Mouse (Mus musculus) ES-E14 (cell line): ENCODE data around the gene Btbd11. TPM values are rescaled to one million over a fixed set of nuclear protein-coding genes. Genes with fewer than 3 reads are reported as not detected.

Experiments
- DNase-seq: peaks from one replicate; pipeline ENCODE4 v3.0.0-alpha.2; 2013; ENCODE audit warnings: low read depth, low spot score
- H3K27ac ChIP-seq: 2 replicates; pipeline ENCODE4 v1.5.1; 2012; ENCODE audit warnings: low read depth, mild to moderate bottlenecking, low read length, moderate library complexity, mixed read lengths; ENCODE audit not compliant: poor library complexity, insufficient read depth, severe bottlenecking
- H3K36me3 ChIP-seq: 2 replicates; pipeline ENCODE4 v1.6.1; 2012; ENCODE audit warnings: mild to moderate bottlenecking, low read length, moderate library complexity, mixed read lengths; ENCODE audit not compliant: control insufficient read depth, poor library complexity, insufficient read depth, severe bottlenecking
- H3K4me1 ChIP-seq, 2 experiments: fragments of 150-350 bp in 1 of 2; sonication (generic) in 1 of 2; 2 replicates each; pipeline ENCODE4 v1.6.1; 2012; ENCODE audit warnings: low read length in 2 of 2, mild to moderate bottlenecking in 1 of 2, mixed read lengths in 1 of 2; ENCODE audit not compliant: control insufficient read depth in 2 of 2, insufficient read depth in 2 of 2, poor library complexity in 1 of 2
- H3K4me3 ChIP-seq, 2 experiments: fragments of 150-350 bp in 1 of 2; sonication (generic) in 1 of 2; 2 replicates each; pipeline ENCODE4 v1.5.1; 2012; ENCODE audit warnings: low read length in 2 of 2, low read depth in 1 of 2, mild to moderate bottlenecking in 1 of 2, mixed read lengths in 1 of 2; ENCODE audit not compliant: insufficient read depth in 1 of 2, poor library complexity in 1 of 2, severe bottlenecking in 1 of 2
- H3K9ac ChIP-seq: 2 replicates; pipeline ENCODE4 v1.6.1; 2012; ENCODE audit warnings: low read depth, mild to moderate bottlenecking, low read length, mixed read lengths; ENCODE audit not compliant: poor library complexity, insufficient read depth, severe bottlenecking
- H3K9me3 ChIP-seq: fragments of 150-350 bp; sonication (generic); 2 replicates; pipeline ENCODE4 v1.6.1; 2012; ENCODE audit warnings: low read depth, mild to moderate bottlenecking, low read length; ENCODE audit not compliant: control insufficient read depth, insufficient read depth
- CHD2 ChIP-seq: IDR thresholded peaks from 2 replicates; pipeline ENCODE4 v1.6.1; 2014; ENCODE audit warnings: mild to moderate bottlenecking, low read depth, low read length, inconsistent platforms
- HCFC1 ChIP-seq: IDR thresholded peaks from 2 replicates; pipeline ENCODE4 v1.6.1; 2012; ENCODE audit warnings: low read length, inconsistent platforms, borderline replicate concordance; ENCODE audit not compliant: insufficient read depth
- MAFK ChIP-seq: IDR thresholded peaks from 2 replicates; pipeline ENCODE4 v1.6.1; 2014; ENCODE audit warnings: mild to moderate bottlenecking, low read depth, low read length, inconsistent platforms; ENCODE audit not compliant: insufficient read depth
- ZC3H11A ChIP-seq: IDR thresholded peaks from 2 replicates; pipeline ENCODE4 v1.6.1; 2012; ENCODE audit warnings: low read depth, mild to moderate bottlenecking, inconsistent platforms, low read length, borderline replicate concordance
- ZNF384 ChIP-seq: IDR thresholded peaks from 2 replicates; pipeline ENCODE4 v1.6.1; 2012; ENCODE audit warnings: low read depth, low read length, inconsistent platforms
- in situ Hi-C, 2 experiments: fragments of 600-800 bp; cut with MboI; formaldehyde crosslinking; loops; one replicate each; pipeline ENCODE4 v1.15.1; 2025; ENCODE audit warnings: low sequenced_read_pairs in 2 of 2, inconsistent platforms in 1 of 2; ENCODE audit not compliant: unreplicated experiment in 2 of 2
- total RNA-seq: library from RNA; depleted of rRNA; stranded (reverse); fragments of 300-350 nt; gene quantifications from 2 replicates; pipeline ENCODE4 v1.2.3, GENCODE M21; 2012

Btbd11 gene
- total RNA-seq, 1 experiment = 9.9 TPM

DNA sequence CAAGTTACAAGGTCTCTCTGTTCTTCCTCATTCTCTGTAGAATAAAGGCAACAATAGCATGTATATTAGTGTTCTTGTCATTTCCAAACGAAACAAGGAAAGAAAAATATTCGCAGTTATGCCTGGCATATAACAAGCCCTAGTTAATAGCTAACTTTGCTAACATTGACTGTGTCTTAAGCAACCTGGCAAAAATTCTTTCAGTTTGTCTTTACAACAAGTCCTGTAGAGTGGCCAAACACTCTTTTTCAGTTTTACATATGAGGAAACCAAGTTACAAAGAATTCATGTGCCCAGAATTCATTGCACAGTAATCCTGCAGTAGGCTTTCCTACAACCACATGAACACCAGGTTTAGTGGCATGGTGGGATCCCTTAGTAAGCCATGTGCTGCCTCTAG is 203.4 kb downstream of the Btbd11 start:
- DNase-seq = no peak
- Histone ChIP-seq H3K9me3 (no peaks in the 10 kb centered on the region), H3K4me3 (no peak overlapping the region), H3K36me3 (no peaks in the 10 kb centered on the region), H3K4me1 (peaks cover 0 to 8% of the 10 kb centered on the region in 2 experiments; a peak in 1 of 4 replicates), H3K27ac (no peak overlapping the region), H3K9ac (no peak overlapping the region)
- TF ChIP-seq MAFK (no peak), ZNF384 (no peak), CHD2 (no peak), ZC3H11A (no peak), HCFC1 (no peak)
- in situ Hi-C loops = no loop called here

GRCm38 (mm10) chr10:85591296-85591695 is 204.7 kb downstream of the Btbd11 start:
- no peak for TF ChIP-seq MAFK
- TF ChIP-seq ZC3H11A = no peak
- no peak for TF ChIP-seq HCFC1
- TF ChIP-seq ZNF384 = no peak
- no peak for TF ChIP-seq CHD2
- no peaks in the 10 kb centered on the region for H3K9me3 ChIP-seq
- no peaks in the 10 kb centered on the region for H3K36me3 ChIP-seq
- DNase-seq = no peak
- H3K4me3 ChIP-seq = no peak overlapping the region
- in situ Hi-C loops = no loop called here
- H3K27ac ChIP-seq = no peak overlapping the region
- peaks cover 0 to 8% of the 10 kb centered on the region in 2 experiments; a peak in 1 of 4 replicates for H3K4me1 ChIP-seq
- H3K9ac ChIP-seq = no peak overlapping the region

DNA sequence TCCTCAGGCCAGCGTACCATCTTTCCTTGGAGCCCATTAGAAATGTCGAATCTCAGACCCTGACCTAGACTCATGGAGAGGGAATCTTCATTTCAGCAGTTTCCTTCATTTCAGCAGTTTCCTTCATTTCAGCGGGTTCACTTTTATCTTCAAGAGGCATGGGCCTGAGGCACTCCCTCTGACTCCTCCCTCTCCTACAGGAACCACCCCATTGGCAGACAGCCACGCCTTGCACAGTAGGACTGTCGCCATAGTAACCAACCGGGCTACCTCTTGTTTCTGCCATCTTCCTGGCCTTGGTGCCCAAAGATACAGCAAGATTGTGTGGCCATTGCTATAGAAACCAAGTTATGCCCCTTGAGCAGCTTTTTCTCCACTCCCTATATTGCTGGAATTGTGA is 205.4 kb downstream of the Btbd11 start:
- H3K4me1 ChIP-seq = peaks cover 2 to 8% of the 10 kb centered on the region in 2 experiments; a peak in 2 of 4 replicates
- peak overlapping the region in 1 of 2 experiments; percentile 38; a peak in 1 of 4 replicates for H3K4me3 ChIP-seq
- no peaks in the 10 kb centered on the region for H3K9me3 ChIP-seq
- no peak overlapping the region for H3K9ac ChIP-seq
- DNase-seq = peak; percentile 65
- TF ChIP-seq CHD2 (no peak), ZNF384 (no peak), MAFK (no peak), HCFC1 (no peak), ZC3H11A (no peak)
- in situ Hi-C loops = no loop called here
- H3K27ac ChIP-seq = no peak overlapping the region
- H3K36me3 ChIP-seq = no peaks in the 10 kb centered on the region

- no peak for TF ChIP-seq MAFK
- H3K4me3 ChIP-seq = no peak overlapping the region
- H3K27ac ChIP-seq = no peak overlapping the region
- in situ Hi-C loops = no loop called here
- no peaks in the 10 kb centered on the region for H3K9me3 ChIP-seq
- no peaks in the 10 kb centered on the region for H3K36me3 ChIP-seq
- H3K9ac ChIP-seq = no peak overlapping the region
- no peak for DNase-seq
- H3K4me1 ChIP-seq = peaks cover 2 to 17% of the 10 kb centered on the region in 2 experiments; a peak in 3 of 4 replicates
Measured at GRCm38 (mm10) chr10:85596301-85596700, 209.7 kb downstream of the Btbd11 start.

- Histone ChIP-seq H3K4me1 (peaks cover 2 to 11% of the 10 kb centered on the region in 2 experiments; a peak in 3 of 4 replicates), H3K27ac (no peak overlapping the region), H3K4me3 (peak overlapping the region; percentile 54 to 63), H3K36me3 (no peaks in the 10 kb centered on the region), H3K9me3 (no peaks in the 10 kb centered on the region), H3K9ac (peak overlapping the region; percentile 57; the same call in 1 of the 2 replicates)
- no peak for DNase-seq
- in situ Hi-C loops = no loop called here
- TF ChIP-seq MAFK (no peak), CHD2 (no peak), ZNF384 (no peak), ZC3H11A (no peak)
Measured at GRCm38 (mm10) chr10:85598093-85598599, 211.5 kb downstream of the Btbd11 start.
